In genomic region chr3:96197129-96197749, GRCm38 (mm10) we compare ENCODE assay signal across 8 mouse cellular contexts. TPM values are rescaled to one million over a fixed set of nuclear protein-coding genes. Genes with fewer than 3 reads are reported as not detected.
DNase-seq lines count a peak whose midpoint lies in the region; ATAC-seq lines count a peak whose summit lies in the region.

No protein-coding gene starts in this region.

- H3K4me2 ChIP-seq in embryonic facial prominence, embryonic 12.5 days (replicated peaks): peak overlapping the region; percentile 89
- H3K4me2 ChIP-seq in midbrain, embryonic 12.5 days (replicated peaks): peak overlapping the region; percentile 96

- peak overlapping the region; percentile 63 for H3K4me3 ChIP-seq in embryonic facial prominence, embryonic 12.5 days
- H3K4me3 ChIP-seq in limb, embryonic 10.5 days: peak overlapping the region; percentile 66
- peak overlapping the region; percentile 65 for H3K4me3 ChIP-seq in midbrain, embryonic 12.5 days

- peak overlapping the region; percentile 86 for H3K9ac ChIP-seq in embryonic facial prominence, embryonic 12.5 days
- H3K9ac ChIP-seq in midbrain, embryonic 12.5 days (replicated peaks): peak overlapping the region; percentile 78

- H3K9me3 ChIP-seq in embryonic facial prominence, embryonic 12.5 days: no peaks in the 10 kb centered on the region
- no peaks in the 10 kb centered on the region for H3K9me3 ChIP-seq in limb, embryonic 10.5 days (replicated peaks)
- no peaks in the 10 kb centered on the region for H3K9me3 ChIP-seq in midbrain, embryonic 12.5 days

- ATAC-seq in embryonic facial prominence, embryonic 12.5 days (ENCODE audit: insufficient number of reproducible peaks, insufficient read depth, low FRiP score, low TSS enrichment): peak; percentile 90
- peak; percentile 95 for ATAC-seq in midbrain, embryonic 12.5 days (ENCODE audit: low FRiP score, low read depth)

- H3K36me3 ChIP-seq in embryonic facial prominence, embryonic 12.5 days: no peaks in the 10 kb centered on the region
- H3K36me3 ChIP-seq in limb, embryonic 10.5 days: peaks cover 13% of the 10 kb centered on the region
- H3K36me3 ChIP-seq in midbrain, embryonic 12.5 days: peaks cover 8% of the 10 kb centered on the region; the same call in 1 of the 2 replicates

- DNase-seq in 3134 (ENCODE audit: extremely low read depth, insufficient read length, low spot score): peak; percentile 75
- DNase-seq in adrenal gland, postnatal 36 days: peak; percentile 91 to 93
- peak; percentile 91 to 94 for DNase-seq in heart, adult 18-20 months
- DNase-seq in kidney, adult 18-20 months: peak; percentile 88
- peak; percentile 88 for DNase-seq in limb, embryonic 10.5 days (ENCODE audit: low spot score)
- peak; percentile 68 for DNase-seq in spleen, adult 12 weeks (ENCODE audit: low spot score)

- no peaks in the 10 kb centered on the region for H3K27me3 ChIP-seq in embryonic facial prominence, embryonic 12.5 days
- H3K27me3 ChIP-seq in limb, embryonic 10.5 days (ENCODE audit: low read depth, poor library complexity, severe bottlenecking): no peaks in the 10 kb centered on the region
- peaks cover 19% of the 10 kb centered on the region; the same call in 1 of the 2 replicates for H3K27me3 ChIP-seq in midbrain, embryonic 12.5 days

- peaks cover 14% of the 10 kb centered on the region; the same call in 1 of the 2 replicates for H3K4me1 ChIP-seq in embryonic facial prominence, embryonic 12.5 days
- H3K4me1 ChIP-seq in limb, embryonic 10.5 days: peaks cover 37% of the 10 kb centered on the region
- peaks cover 14% of the 10 kb centered on the region for H3K4me1 ChIP-seq in midbrain, embryonic 12.5 days

- under 1% methylated on average over 50 of the region's 50 CpGs for WGBS in embryonic facial prominence, embryonic 12.5 days
- under 1% methylated on average over 50 of the region's 50 CpGs for WGBS in limb, embryonic 10.5 days
- under 1% methylated on average over 50 of the region's 50 CpGs for WGBS in midbrain, embryonic 12.5 days

- H3K27ac ChIP-seq in embryonic facial prominence, embryonic 12.5 days: peak overlapping the region; percentile 98
- peak overlapping the region; percentile 98 for H3K27ac ChIP-seq in limb, embryonic 10.5 days
- H3K27ac ChIP-seq in midbrain, embryonic 12.5 days (replicated peaks): peak overlapping the region; percentile 91

RNA-seq across cellular contexts. Expression of gene Sv2a, which starts 16.3 kb away (rescaled TPM):
- 1 to 10 TPM; 5.5 to 7.5 TPM for total RNA-seq in adrenal gland, postnatal 36 days (2021)
- polyA plus RNA-seq in embryonic facial prominence, embryonic 12.5 days (2016; fragmentation: Nextera tagmentation; extraction: Ambion mirVana): 8.6 and 9.2 TPM in 2 replicates
- 1 to 10 TPM; 1.8 to 2.1 TPM for total RNA-seq in heart, adult 18-20 months (2021)
- polyA plus RNA-seq in limb, embryonic 10.5 days (2016; fragmentation: Nextera tagmentation; extraction: Ambion mirVana): 3.6 and 3.9 TPM in 2 replicates
- 30.0 and 34.8 TPM in 2 replicates for polyA plus RNA-seq in midbrain, embryonic 12.5 days (2016; fragmentation: Nextera tagmentation; extraction: Ambion mirVana)

RNA-seq across cellular contexts. Expression of gene Bola1, which starts 22.3 kb away (rescaled TPM):
- total RNA-seq in adrenal gland, postnatal 36 days (2021): 10 to 100 TPM; 26.8 to 41.2 TPM
- polyA plus RNA-seq in embryonic facial prominence, embryonic 12.5 days (2016; fragmentation: Nextera tagmentation; extraction: Ambion mirVana): 52.6 and 53.3 TPM in 2 replicates
- total RNA-seq in heart, adult 18-20 months (2021): 10 to 100 TPM; 28.1 to 34.4 TPM
- polyA plus RNA-seq in limb, embryonic 10.5 days (2016; fragmentation: Nextera tagmentation; extraction: Ambion mirVana): 74.2 and 76.5 TPM in 2 replicates
- 66.9 and 71.6 TPM in 2 replicates for polyA plus RNA-seq in midbrain, embryonic 12.5 days (2016; fragmentation: Nextera tagmentation; extraction: Ambion mirVana)

RNA-seq across cellular contexts. Expression of gene Hist2h2ab, which starts 22.4 kb away (rescaled TPM):
- 1 to 10 TPM; 7.1 to 8.0 TPM for total RNA-seq in adrenal gland, postnatal 36 days (2021)
- 1.5 and 1.6 TPM in 2 replicates for polyA plus RNA-seq in embryonic facial prominence, embryonic 12.5 days (2016; fragmentation: Nextera tagmentation; extraction: Ambion mirVana)
- 1 to 10 TPM; 1.8 to 1.9 TPM for total RNA-seq in heart, adult 18-20 months (2021)
- 0.63 and 1.2 TPM in 2 replicates for polyA plus RNA-seq in limb, embryonic 10.5 days (2016; fragmentation: Nextera tagmentation; extraction: Ambion mirVana)
- 0.96 and 1.2 TPM in 2 replicates for polyA plus RNA-seq in midbrain, embryonic 12.5 days (2016; fragmentation: Nextera tagmentation; extraction: Ambion mirVana)

RNA-seq across cellular contexts. Expression of gene Hist2h2ac, which starts 23.4 kb away (rescaled TPM):
- total RNA-seq in adrenal gland, postnatal 36 days (2021): 10 to 100 TPM; 60.6 to 68.7 TPM
- polyA plus RNA-seq in embryonic facial prominence, embryonic 12.5 days (2016; fragmentation: Nextera tagmentation; extraction: Ambion mirVana): 12.2 and 12.5 TPM in 2 replicates
- total RNA-seq in heart, adult 18-20 months (2021): 10 to 100 TPM; 18.4 to 22.1 TPM
- 11.7 and 16.3 TPM in 2 replicates for polyA plus RNA-seq in limb, embryonic 10.5 days (2016; fragmentation: Nextera tagmentation; extraction: Ambion mirVana)
- polyA plus RNA-seq in midbrain, embryonic 12.5 days (2016; fragmentation: Nextera tagmentation; extraction: Ambion mirVana): 9.0 and 11.6 TPM in 2 replicates

RNA-seq across cellular contexts. Expression of gene Hist2h2be, which starts 23.7 kb away (rescaled TPM):
- total RNA-seq in adrenal gland, postnatal 36 days (2021): 10 to 100 TPM; 16.3 to 17.9 TPM
- polyA plus RNA-seq in embryonic facial prominence, embryonic 12.5 days (2016; fragmentation: Nextera tagmentation; extraction: Ambion mirVana): 10.6 and 11.7 TPM in 2 replicates
- 1 to 10 TPM; 7.9 to 8.4 TPM for total RNA-seq in heart, adult 18-20 months (2021)
- polyA plus RNA-seq in limb, embryonic 10.5 days (2016; fragmentation: Nextera tagmentation; extraction: Ambion mirVana): 3.4 and 5.8 TPM in 2 replicates
- polyA plus RNA-seq in midbrain, embryonic 12.5 days (2016; fragmentation: Nextera tagmentation; extraction: Ambion mirVana): 10.9 and 11.4 TPM in 2 replicates

Comparison
In these comparisons a context has a peak if more than half of its experiments do, and no peak if none do; other contexts are left out.
1. Peak in every context shown above with its lines: DNase-seq, ATAC-seq, H3K4me3 ChIP-seq and H3K27ac ChIP-seq.